7 mouse cellular contexts compared by ENCODE assay signal in genomic region chr13:39011696-39012095, GRCm38 (mm10). TPM values are rescaled to one million over a fixed set of nuclear protein-coding genes. Genes with fewer than 3 reads are reported as not detected.
A peak's percentile ranks its signal among the peaks of the same experiment; 100 is the strongest.
DNase-seq lines count a peak whose midpoint lies in the region; ATAC-seq and TF ChIP-seq lines count a peak whose summit lies in the region.

No protein-coding gene starts in this region.

- no peaks in the 10 kb centered on the region for H3K36me3 ChIP-seq in intestine, postnatal 0 days (ENCODE audit: control insufficient read depth, insufficient read depth)
- no peaks in the 10 kb centered on the region for H3K36me3 ChIP-seq in midbrain, embryonic 12.5 days

- H3K4me2 ChIP-seq in intestine, postnatal 0 days (replicated peaks; ENCODE audit: low read depth), result peak overlapping the region; percentile 52
- peak overlapping the region; percentile 44 for H3K4me2 ChIP-seq in midbrain, embryonic 12.5 days (replicated peaks)

- no peaks in the 10 kb centered on the region for H3K4me1 ChIP-seq in intestine, postnatal 0 days (replicated peaks; ENCODE audit: control insufficient read depth, insufficient read depth, low read length)
- H3K4me1 ChIP-seq in midbrain, embryonic 12.5 days, result 0 out of 2 replicates have a peak, but pooled peaks cover 3% of the 10 kb centered on the region

- DNase-seq in adrenal gland, adult 8-10 months, result peak; percentile 58
- peak; percentile 83 for DNase-seq in embryo, embryonic 9.5 days (ENCODE audit: extremely low spot score)
- peak; percentile 66 to 73 for DNase-seq in left cerebral cortex, postnatal 36 days (ENCODE audit: low spot score in 2 of 2)
- DNase-seq in spleen, adult 18-20 months, result peak; percentile 18 to 58

- no peak overlapping the region for H3K27ac ChIP-seq in intestine, postnatal 0 days (ENCODE audit: low read depth, low read length)
- no peak overlapping the region for H3K27ac ChIP-seq in midbrain, embryonic 12.5 days (replicated peaks)

- no peaks in the 10 kb centered on the region for H3K27me3 ChIP-seq in intestine, postnatal 0 days (replicated peaks; ENCODE audit: control insufficient read depth, insufficient read depth, low read length)
- H3K27me3 ChIP-seq in midbrain, embryonic 12.5 days, result no peaks in the 10 kb centered on the region

- H3K4me3 ChIP-seq in intestine, postnatal 0 days (ENCODE audit: low read depth, low read length), result no peak overlapping the region
- no peak overlapping the region for H3K4me3 ChIP-seq in midbrain, embryonic 12.5 days

- 8% methylated on average over 8 of the region's 8 CpGs for WGBS in intestine, postnatal 0 days
- WGBS in midbrain, embryonic 12.5 days, result 10% methylated on average over 8 of the region's 8 CpGs

- peak; percentile 98 for ATAC-seq in granulocyte monocyte progenitor cell, adult 5-6 weeks (replicated peaks; ENCODE audit: poor library complexity, severe bottlenecking)
- peak; percentile 43; the same call in 1 of the 2 replicates for ATAC-seq in intestine, postnatal 0 days
- ATAC-seq in midbrain, embryonic 12.5 days (ENCODE audit: low FRiP score, low read depth), result peak; percentile 74

- no peaks in the 10 kb centered on the region for H3K9me3 ChIP-seq in intestine, postnatal 0 days (ENCODE audit: control insufficient read depth)
- H3K9me3 ChIP-seq in midbrain, embryonic 12.5 days, result no peaks in the 10 kb centered on the region

- TF ChIP-seq CTCF in intestine, postnatal 0 days (IDR thresholded peaks at IDR 0.05; ENCODE audit: low read depth), result peak; percentile 94

- intact Hi-C loops in left cerebral cortex, postnatal 36 days (cut with DNase I), result loop anchor here (5.0 kb wide), 1 partner anchor 154 kb away; no protein-coding TSS in a partner anchor

- H3K9ac ChIP-seq in intestine, postnatal 0 days (ENCODE audit: low read depth, low read length), result no peak overlapping the region
- no peak overlapping the region; the same call in 1 of the 2 replicates for H3K9ac ChIP-seq in midbrain, embryonic 12.5 days (replicated peaks)

RNA-seq across cellular contexts. Expression of gene Slc35b3, which starts 51.0 kb away (rescaled TPM):
- total RNA-seq in adrenal gland, adult 8-10 months (2022), result 10 to 100 TPM; 19.5 to 30.8 (median 25.3) TPM
- 29.2 and 39.6 TPM in 2 replicates for total RNA-seq in granulocyte monocyte progenitor cell, adult 5-6 weeks (2014; fragmentation: Nextera tagmentation)
- 12.9 and 16.3 TPM in 2 replicates for total RNA-seq in granulocyte monocyte progenitor cell, adult 5-6 weeks (2017)
- 51.8 and 53.0 TPM in 2 replicates for polyA plus RNA-seq in intestine, postnatal 0 days (2015; fragmentation: Nextera tagmentation; extraction: Ambion mirVana)
- 10 to 100 TPM; 13.7 to 22.8 TPM for total RNA-seq in left cerebral cortex, postnatal 36 days (2021)
- polyA plus RNA-seq in midbrain, embryonic 12.5 days (2016; fragmentation: Nextera tagmentation; extraction: Ambion mirVana), result 27.5 and 29.5 TPM in 2 replicates

Comparison
In these comparisons a context has a peak if more than half of its experiments do, and no peak if none do; other contexts are left out.
1. ATAC-seq: peak in every context shown above with its lines; median percentile 98 in granulocyte monocyte progenitor cell, adult 5-6 weeks; 74 in midbrain, embryonic 12.5 days; 43 in intestine, postnatal 0 days.